Comparison of ENCODE assay signal across 11 mouse cellular contexts in the genomic region with DNA sequence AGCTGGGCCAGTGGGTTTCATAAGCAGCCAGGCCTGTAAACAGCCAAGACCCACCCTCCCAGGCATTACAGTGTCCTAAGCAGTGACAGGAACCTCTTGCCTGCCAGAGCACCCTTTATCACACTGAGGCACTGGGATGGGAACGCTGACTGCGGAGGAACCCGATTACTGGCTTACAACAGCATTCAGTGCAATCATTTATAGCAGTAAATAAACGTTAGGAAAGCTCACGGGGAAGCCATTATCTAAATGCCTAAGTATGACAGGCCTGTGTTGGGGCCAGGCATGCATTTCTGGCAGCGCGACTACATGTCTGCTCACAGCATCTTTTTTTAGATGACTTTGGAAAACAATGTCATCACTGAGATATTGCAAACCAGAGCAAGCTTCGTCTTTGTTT. TPM values are rescaled to one million over a fixed set of nuclear protein-coding genes. Genes with fewer than 3 reads are reported as not detected.
DNase-seq lines count a peak whose midpoint lies in the region; ATAC-seq lines count a peak whose summit lies in the region.
"Had no signal": no experiment of that assay in that cellular context is flagged by ENCODE, and none has a peak within 500 bp of the region (broad histone marks: within the 10 kb centered on the region; RNA-seq: fewer than 3 reads in every experiment).

No protein-coding gene starts in this region.

- 0 out of 2 replicates have a peak, but pooled peaks have one; percentile 27 for ATAC-seq in hindbrain, embryonic 15.5 days (ENCODE audit: low FRiP score, low read depth)
- ATAC-seq in hindbrain, embryonic 11.5 days (ENCODE audit: low FRiP score), result no peak
- ATAC-seq in heart, embryonic 16.5 days (replicated peaks; ENCODE audit: extremely low read depth, insufficient read depth, low FRiP score), result peak; percentile 83

- no peak overlapping the region for H3K4me2 ChIP-seq in hindbrain, embryonic 15.5 days
- no peak overlapping the region for H3K4me2 ChIP-seq in hindbrain, embryonic 11.5 days (replicated peaks; ENCODE audit: low read depth, low read length)
- 0 out of 2 replicates have a peak overlapping the region, but pooled peaks have one; percentile 6 for H3K4me2 ChIP-seq in heart, embryonic 16.5 days (ENCODE audit: low read depth, low read length)
- H3K4me2 ChIP-seq: limb, embryonic 12.5 days had no signal

- no peaks in the 10 kb centered on the region for H3K9me3 ChIP-seq in hindbrain, embryonic 15.5 days
- no peaks in the 10 kb centered on the region for H3K9me3 ChIP-seq in hindbrain, embryonic 11.5 days (ENCODE audit: control insufficient read depth, low read length)
- no peaks in the 10 kb centered on the region for H3K9me3 ChIP-seq in heart, embryonic 16.5 days (replicated peaks; ENCODE audit: control insufficient read depth, low read length)
- H3K9me3 ChIP-seq: limb, embryonic 12.5 days had no signal

- no peaks in the 10 kb centered on the region for H3K27me3 ChIP-seq in hindbrain, embryonic 15.5 days
- H3K27me3 ChIP-seq in hindbrain, embryonic 11.5 days (ENCODE audit: control insufficient read depth, insufficient read depth, low read length), result no peaks in the 10 kb centered on the region
- no peaks in the 10 kb centered on the region for H3K27me3 ChIP-seq in heart, embryonic 16.5 days (ENCODE audit: control insufficient read depth, insufficient read depth, low read length)
- H3K27me3 ChIP-seq: limb, embryonic 12.5 days had no signal

- no peak overlapping the region for H3K9ac ChIP-seq in hindbrain, embryonic 15.5 days
- H3K9ac ChIP-seq in hindbrain, embryonic 11.5 days (ENCODE audit: low read depth, low read length), result no peak overlapping the region
- H3K9ac ChIP-seq in heart, embryonic 16.5 days (ENCODE audit: low read length), result no peak overlapping the region
- H3K9ac ChIP-seq: limb, embryonic 12.5 days had no signal

- 48% methylated on average over 8 of the region's 8 CpGs for WGBS in hindbrain, embryonic 15.5 days
- WGBS in hindbrain, embryonic 11.5 days, result 82% methylated on average over 8 of the region's 8 CpGs
- WGBS in heart, embryonic 16.5 days, result 18% methylated on average over 8 of the region's 8 CpGs

- H3K4me1 ChIP-seq in hindbrain, embryonic 15.5 days (replicated peaks), result 0 out of 2 replicates have a peak, but pooled peaks cover 5% of the 10 kb centered on the region
- no peaks in the 10 kb centered on the region for H3K4me1 ChIP-seq in hindbrain, embryonic 11.5 days (replicated peaks; ENCODE audit: control insufficient read depth, insufficient read depth, low read length)
- H3K4me1 ChIP-seq in heart, embryonic 16.5 days (ENCODE audit: control insufficient read depth, insufficient read depth, low read length), result peaks cover 29% of the 10 kb centered on the region

- 0 out of 2 replicates have a peak overlapping the region, but pooled peaks have one; percentile 34 for H3K27ac ChIP-seq in hindbrain, embryonic 15.5 days (replicated peaks)
- H3K27ac ChIP-seq in hindbrain, embryonic 11.5 days (ENCODE audit: low read depth, low read length), result no peak overlapping the region
- H3K27ac ChIP-seq in heart, embryonic 16.5 days (ENCODE audit: low read length), result peak overlapping the region; percentile 78
- H3K27ac ChIP-seq: limb, embryonic 12.5 days had no signal

- H3K4me3 ChIP-seq in hindbrain, embryonic 15.5 days, result no peak overlapping the region
- no peak overlapping the region for H3K4me3 ChIP-seq in hindbrain, embryonic 11.5 days (ENCODE audit: low read depth, low read length)
- no peak overlapping the region for H3K4me3 ChIP-seq in heart, embryonic 16.5 days (ENCODE audit: low read length)
- H3K4me3 ChIP-seq: limb, embryonic 12.5 days had no signal

- no peak for DNase-seq in hindbrain, embryonic 11.5 days (ENCODE audit: low spot score)
- DNase-seq in retina, postnatal 1 day, result peak; percentile 4
- no peak for DNase-seq in retina, embryonic 14.5 days (ENCODE audit: low spot score)
- DNase-seq in left cerebral cortex, adult 8-10 months (ENCODE audit: low spot score in 2 of 2), result no peak
- no peak for DNase-seq in cerebellum, adult 11-12 months
- DNase-seq in ovary, adult 18-20 months (ENCODE audit: low spot score), result no peak
- DNase-seq: right cerebral cortex, postnatal 25 days had no signal

- H3K36me3 ChIP-seq in hindbrain, embryonic 15.5 days, result no peaks in the 10 kb centered on the region
- H3K36me3 ChIP-seq in hindbrain, embryonic 11.5 days (ENCODE audit: control insufficient read depth, insufficient read depth, low read length), result no peaks in the 10 kb centered on the region
- no peaks in the 10 kb centered on the region for H3K36me3 ChIP-seq in heart, embryonic 16.5 days (ENCODE audit: control insufficient read depth, insufficient read depth)
- H3K36me3 ChIP-seq: limb, embryonic 12.5 days had no signal

RNA-seq across cellular contexts. Expression of gene Nckap5, which starts 28.9 kb away (rescaled TPM):
- polyA plus RNA-seq in hindbrain, embryonic 15.5 days (2015; fragmentation: Nextera tagmentation; extraction: Ambion mirVana), result 11.7 and 15.5 TPM in 2 replicates
- 17.2 and 23.5 TPM in 2 replicates for polyA plus RNA-seq in hindbrain, embryonic 11.5 days (2014; fragmentation: Nextera tagmentation; extraction: Ambion mirVana)
- polyA plus RNA-seq in heart, embryonic 16.5 days (2015; fragmentation: Nextera tagmentation; extraction: Ambion mirVana), result 8.0 and 11.6 TPM in 2 replicates
- 1 to 10 TPM; 4.1 to 7.0 (median 5.9) TPM for total RNA-seq in left cerebral cortex, adult 8-10 months (2022)
- total RNA-seq: hematopoietic stem cell, adult 5-6 weeks had no signal
